Mouse (Mus musculus) E14TG2a.4 (cell line): ENCODE data around the gene Grpel1.

ENCODE experiments used
- CTCF ChIP-seq: conservative IDR thresholded peaks from 2 replicates; pipeline ENCODE4 v1.5.1; 2014; ENCODE audit warnings: low read length
- NANOG ChIP-seq: IDR thresholded peaks from 2 replicates; pipeline ENCODE4 v1.6.1; 2014; ENCODE audit warnings: borderline replicate concordance, low read length, mixed read lengths

GRCm38 (mm10) chr5:36461231-36461630 is 3.6 kb upstream of the Grpel1 start:
- TF ChIP-seq CTCF = no peak
- TF ChIP-seq NANOG = no peak
